Mouse (Mus musculus) C2C12 (cell line): ENCODE measurements around the gene Abi3bp. TPM values are rescaled to one million over a fixed set of nuclear protein-coding genes. Genes with fewer than 3 reads are reported as not detected.

Experiments
- H3K27me3 ChIP-seq: one replicate; pipeline ENCODE4 v1.6.1; 2011; ENCODE audit not compliant: control insufficient read depth, insufficient read depth, insufficient read length
- H3K36me3 ChIP-seq: one replicate; pipeline ENCODE4 v1.6.1; 2011; ENCODE audit not compliant: control insufficient read depth, insufficient read depth
- H3K4me3 ChIP-seq: one replicate; pipeline ENCODE4 v1.5.1; 2011; ENCODE audit warnings: mild to moderate bottlenecking, control low read depth; ENCODE audit not compliant: poor library complexity, insufficient read depth, severe bottlenecking
- H3K79me2 ChIP-seq: one replicate; pipeline ENCODE4 v1.6.1; 2011; ENCODE audit not compliant: control insufficient read depth, insufficient read depth
- H3K79me3 ChIP-seq: one replicate; pipeline ENCODE4 v1.6.1; 2011; ENCODE audit warnings: low read depth, control low read depth
- H3ac ChIP-seq: one replicate; pipeline ENCODE3; 2011; ENCODE audit warnings: low read depth; ENCODE audit not compliant: control insufficient read depth, insufficient read length
- CEBPB ChIP-seq: IDR thresholded peaks from one replicate; pipeline ENCODE4 v1.6.1; 2011; ENCODE audit warnings: low read depth, mild to moderate bottlenecking, control low read depth, moderate library complexity
- CTCF ChIP-seq: IDR thresholded peaks from one replicate; pipeline ENCODE4 v1.5.1; 2011; ENCODE audit not compliant: control insufficient read depth, insufficient read depth, insufficient read length
- FOSL1 ChIP-seq: IDR thresholded peaks from one replicate; pipeline ENCODE4 v1.8.0; 2011; ENCODE audit warnings: mild to moderate bottlenecking, low read length; ENCODE audit not compliant: poor library complexity, insufficient read depth, severe bottlenecking
- MAX ChIP-seq: IDR thresholded peaks from one replicate; pipeline ENCODE4 v1.6.1; 2011; ENCODE audit warnings: mild to moderate bottlenecking, control low read depth
- MYOD1 ChIP-seq: IDR thresholded peaks from one replicate; pipeline ENCODE4 v1.6.1; 2011; ENCODE audit warnings: low read depth; ENCODE audit not compliant: control insufficient read depth, insufficient read length
- MYOG ChIP-seq: IDR thresholded peaks from one replicate; pipeline ENCODE4 v1.6.1; 2011; ENCODE audit not compliant: control insufficient read depth, insufficient read length; ENCODE audit errors: extremely low read depth
- USF1 ChIP-seq: IDR thresholded peaks from one replicate; pipeline ENCODE4 v1.6.1; 2011; ENCODE audit warnings: low read depth, mild to moderate bottlenecking, control low read depth, moderate library complexity
- polyA plus RNA-seq: library from polyadenylated mRNA; unstranded; fragments of >200 nt; fragmentation: generic; extraction: Trizol; gene quantifications from one replicate; pipeline ENCODE4 v1.2.1, GENCODE M21; 2012; ENCODE audit warnings: missing spikeins

The Abi3bp gene
- polyA plus RNA-seq, 1 experiment = 0.01 TPM

GRCm38 (mm10) chr16:56681010-56681645 lies 203.4 kb downstream of the Abi3bp start:
- Histone ChIP-seq H3K36me3 (peaks cover 9% of the 10 kb centered on the region), H3ac (no peak overlapping the region), H3K27me3 (no peaks in the 10 kb centered on the region), H3K79me3 (no peaks in the 10 kb centered on the region), H3K4me3 (no peak overlapping the region), H3K79me2 (no peaks in the 10 kb centered on the region)
- no peak for TF ChIP-seq MYOG
- no peak for TF ChIP-seq USF1
- TF ChIP-seq FOSL1 = no peak
- no peak for TF ChIP-seq CTCF
- TF ChIP-seq CEBPB = no peak
- TF ChIP-seq MYOD1 = no peak
- TF ChIP-seq MAX = no peak

- H3K36me3 ChIP-seq = peaks cover 44% of the 10 kb centered on the region
- H3K4me3 ChIP-seq = no peak overlapping the region
- H3K79me3 ChIP-seq = no peaks in the 10 kb centered on the region
- H3K79me2 ChIP-seq = no peaks in the 10 kb centered on the region
- H3K27me3 ChIP-seq = no peaks in the 10 kb centered on the region
- no peak overlapping the region for H3ac ChIP-seq
- TF ChIP-seq MYOG (no peak), MYOD1 (no peak), CTCF (no peak), USF1 (no peak), MAX (no peak), FOSL1 (no peak), CEBPB (no peak)
These were observed 209.1 kb downstream of the Abi3bp start for GRCm38 (mm10) chr16:56686747-56687146.

- Histone ChIP-seq H3ac (no peak overlapping the region), H3K79me3 (no peaks in the 10 kb centered on the region), H3K27me3 (no peaks in the 10 kb centered on the region), H3K4me3 (no peak overlapping the region), H3K36me3 (peaks cover 60% of the 10 kb centered on the region), H3K79me2 (no peaks in the 10 kb centered on the region)
- TF ChIP-seq CEBPB (no peak), MYOG (no peak), USF1 (no peak), FOSL1 (no peak), MYOD1 (no peak), CTCF (no peak), MAX (no peak)
These were observed 213.0 kb downstream of the Abi3bp start for GRCm38 (mm10) chr16:56690715-56691114.

- H3ac ChIP-seq = no peak overlapping the region
- peaks cover 5% of the 10 kb centered on the region for H3K79me2 ChIP-seq
- peaks cover 6% of the 10 kb centered on the region for H3K79me3 ChIP-seq
- H3K36me3 ChIP-seq = peaks cover 75% of the 10 kb centered on the region
- TF ChIP-seq MAX (no peak), MYOG (no peak), MYOD1 (no peak)
- no peak overlapping the region for H3K4me3 ChIP-seq
- H3K27me3 ChIP-seq = no peaks in the 10 kb centered on the region
These were observed 218.8 kb downstream of the Abi3bp start for GRCm38 (mm10) chr16:56696448-56696847.

- Histone ChIP-seq H3K4me3 (no peak overlapping the region), H3K79me3 (peaks cover 15% of the 10 kb centered on the region), H3ac (no peak overlapping the region), H3K79me2 (peaks cover 5% of the 10 kb centered on the region), H3K36me3 (peaks cover 68% of the 10 kb centered on the region), H3K27me3 (no peaks in the 10 kb centered on the region)
- TF ChIP-seq FOSL1 (no peak), MAX (no peak), CTCF (no peak), CEBPB (no peak), USF1 (no peak)
These were observed 223.2 kb downstream of the Abi3bp start for GRCm38 (mm10) chr16:56700898-56701297.

DNA sequence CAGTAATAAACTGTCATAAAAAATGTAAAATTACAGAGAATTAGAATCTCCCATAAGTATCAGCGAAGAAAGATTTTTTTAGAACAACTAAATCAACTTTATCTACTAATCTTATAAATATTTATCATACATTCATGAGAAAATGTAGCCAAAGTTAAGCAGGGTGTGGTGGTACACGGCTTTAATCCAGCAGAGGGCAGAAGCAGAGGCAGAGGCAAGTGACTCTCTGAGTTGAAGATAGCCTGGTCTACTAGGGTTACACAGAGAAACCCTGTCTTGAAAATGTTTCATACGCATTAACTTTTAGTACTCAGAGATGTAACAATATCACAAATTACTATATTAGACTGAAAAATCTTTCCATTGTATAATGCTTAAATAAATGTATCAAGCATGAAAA lies 228.1 kb downstream of the Abi3bp start:
- Histone ChIP-seq H3K4me3 (no peak overlapping the region), H3K79me3 (peaks cover 32% of the 10 kb centered on the region), H3K79me2 (peaks cover 29% of the 10 kb centered on the region), H3K27me3 (no peaks in the 10 kb centered on the region), H3K36me3 (peaks cover 64% of the 10 kb centered on the region), H3ac (no peak overlapping the region)
- TF ChIP-seq MYOD1 (no peak), CTCF (no peak), CEBPB (no peak), USF1 (no peak), MYOG (no peak), FOSL1 (no peak), MAX (no peak)
